Mouse (Mus musculus) embryo, embryonic 9.5 days (tissue): Measurements from ENCODE around the gene Glyctk.
"Not testable (repeated sequence)": the region's sequence is repeated elsewhere in the genome, so short reads cannot be mapped to it uniquely, and the experiment has no call there.

Experiments
- DNase-seq: peaks from one replicate; pipeline ENCODE4 v3.0.0-alpha.2; 2017; ENCODE audit errors: extremely low spot score

Gene Glyctk

DNA sequence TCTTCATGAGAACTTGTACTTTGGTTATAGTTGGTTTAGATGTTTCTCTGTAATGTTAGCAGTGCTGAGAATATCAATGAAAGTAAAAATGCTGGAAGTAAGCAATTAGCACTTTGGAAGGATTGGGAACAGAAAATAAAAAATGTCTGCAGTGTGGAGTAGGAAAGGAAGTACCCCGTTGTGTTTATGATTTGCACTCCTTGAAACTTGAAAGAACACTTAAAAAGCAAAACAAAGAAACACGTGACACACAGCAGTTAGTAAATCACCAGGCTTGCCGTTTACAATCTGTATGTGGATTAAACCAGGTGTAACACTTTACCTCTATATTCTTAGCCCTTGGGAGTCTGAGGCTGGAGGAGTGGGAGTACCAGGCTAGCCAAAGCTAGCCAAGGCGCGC, 18.8 kb upstream of the Glyctk start:
- DNase-seq, result no peak

DNA sequence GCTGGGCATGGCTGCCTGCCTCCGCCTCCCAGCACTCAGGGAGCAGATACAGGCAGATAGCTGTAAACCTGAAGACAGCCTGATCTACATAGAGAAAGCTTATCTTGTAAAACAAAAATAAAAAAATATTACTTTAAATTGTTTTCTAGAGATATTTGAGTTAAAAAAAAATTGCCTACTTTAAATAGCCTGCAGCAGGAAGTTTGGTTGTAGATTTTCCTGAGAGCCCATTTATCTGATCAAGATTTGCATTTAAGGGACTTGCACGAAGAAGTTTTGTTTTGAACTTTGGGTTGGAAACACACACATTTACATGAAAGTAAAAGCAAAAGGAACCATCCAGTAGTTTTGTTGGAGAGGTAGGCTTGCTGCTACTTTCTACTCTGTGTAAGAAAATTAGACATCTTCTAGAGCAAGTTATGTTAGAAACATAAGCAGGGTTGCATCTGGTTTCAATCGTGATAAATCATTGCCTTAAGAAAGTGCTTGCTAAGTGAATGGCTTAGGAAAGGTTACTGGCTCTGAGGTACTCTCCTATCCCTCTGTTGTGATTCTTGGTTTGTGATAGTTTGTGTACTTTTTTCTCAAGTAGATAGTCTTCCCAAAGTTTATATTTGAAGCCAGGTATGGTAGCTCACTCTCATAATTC, 17.7 kb upstream of the Glyctk start:
- no peak for DNase-seq

GRCm38 (mm10) chr9:106173363-106173762, 15.4 kb upstream of the Glyctk start:
- DNase-seq, result no peak

DNA sequence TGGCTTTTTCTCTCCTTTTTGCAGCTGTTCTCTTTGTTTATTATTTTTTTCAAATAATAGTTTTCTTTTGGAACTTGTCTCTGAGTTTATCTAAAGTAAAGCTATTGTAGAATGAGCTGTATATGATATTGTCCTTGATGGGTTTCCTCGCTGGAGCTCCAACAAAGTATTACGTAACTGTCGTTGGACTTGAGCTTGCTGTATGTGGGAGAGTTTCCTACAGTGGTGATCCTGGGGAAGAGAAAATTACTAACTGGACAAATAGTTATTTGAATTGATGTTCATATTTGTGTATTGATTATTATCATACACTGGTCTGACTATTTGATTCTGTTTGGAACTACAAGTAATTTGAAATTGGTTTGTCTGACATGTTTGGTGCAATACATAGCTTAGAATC, 14.6 kb upstream of the Glyctk start:
- no peak for DNase-seq

DNA sequence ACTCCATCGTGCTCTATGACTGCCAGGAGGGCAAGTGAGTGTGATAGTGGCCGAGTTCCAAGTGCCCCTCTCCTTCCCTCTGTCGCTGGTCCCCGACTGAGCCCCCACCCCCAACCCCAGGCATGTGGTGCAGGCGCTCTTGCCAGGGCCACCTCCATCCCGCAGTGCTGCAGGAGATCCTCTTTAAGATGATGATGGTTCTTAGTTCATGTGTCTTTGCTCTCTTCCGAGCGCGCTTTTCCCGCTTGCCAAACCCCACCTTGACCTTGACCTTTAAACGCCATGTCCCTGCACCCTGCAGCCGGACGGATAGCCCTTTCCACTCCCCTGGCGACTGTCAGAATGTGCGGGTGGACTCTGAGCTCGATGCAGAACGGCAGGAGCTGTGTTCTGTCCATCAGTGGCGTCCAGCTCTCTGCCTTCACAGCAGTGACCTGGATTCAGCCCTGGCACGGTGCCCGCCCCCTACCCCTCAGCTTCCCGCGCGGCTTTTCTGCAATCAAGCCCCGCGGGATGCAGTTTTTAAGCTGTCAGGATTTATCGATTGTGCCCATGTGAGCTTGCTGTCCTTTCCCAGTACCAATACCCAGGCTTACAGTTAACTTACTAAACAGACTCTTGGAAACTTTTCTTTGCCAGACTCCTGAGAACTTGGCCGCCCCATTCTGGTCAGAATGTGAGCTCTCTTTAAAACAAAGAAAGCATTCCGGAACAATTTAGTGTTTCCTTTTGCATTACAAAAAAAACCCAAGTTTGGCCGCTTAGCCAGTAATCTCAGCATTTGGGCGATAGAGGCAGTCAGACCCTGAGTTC, 13.6 kb upstream of the Glyctk start:
- DNase-seq, result peak; percentile 69

DNA sequence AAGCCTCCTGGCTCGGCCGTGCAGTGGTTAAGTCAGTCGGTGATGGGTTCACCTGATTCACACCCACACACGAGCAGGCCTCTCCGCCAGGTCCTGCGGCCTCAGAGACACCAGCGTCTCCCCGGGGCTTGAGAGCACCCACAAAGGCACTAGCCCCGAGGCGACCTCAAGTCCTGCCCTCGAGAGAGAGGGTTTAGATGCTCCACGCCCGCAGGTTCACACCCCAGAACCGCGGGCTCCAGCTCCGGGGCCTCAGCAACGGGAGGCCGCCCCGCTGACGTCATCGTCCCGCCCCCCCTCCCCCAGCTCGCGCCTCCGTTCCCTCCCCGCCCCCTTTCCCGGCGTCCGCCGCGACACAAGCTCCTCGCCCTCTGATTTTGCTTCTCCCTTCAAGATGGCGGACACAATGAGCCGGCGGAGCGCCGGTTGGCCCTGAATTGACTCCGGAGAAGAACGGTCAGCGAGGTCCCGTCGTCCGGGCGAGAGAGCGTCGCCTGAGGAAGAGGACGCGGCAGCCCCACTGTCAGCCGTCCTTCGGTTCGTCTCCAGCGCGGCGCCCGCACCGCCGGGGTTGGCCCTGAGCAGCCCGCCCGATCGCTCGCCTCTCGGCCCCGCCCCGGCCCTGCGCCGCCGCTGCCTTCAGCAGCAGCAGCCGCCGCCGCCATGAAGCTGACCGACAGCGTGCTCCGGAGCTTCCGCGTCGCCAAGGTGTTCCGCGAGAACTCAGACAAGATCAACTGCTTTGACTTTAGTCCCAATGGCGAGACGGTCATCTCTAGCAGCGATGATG, 12.8 kb upstream of the Glyctk start, which contains the start of gene Wdr82:
Wdr82 (plus strand) TSS at position 373 of the 790 bp plus-strand sequence.
- DNase-seq, result peak; percentile 97

- no peak for DNase-seq
These were observed 12.0 kb upstream of the Glyctk start for GRCm38 (mm10) chr9:106169917-106170316.

DNA sequence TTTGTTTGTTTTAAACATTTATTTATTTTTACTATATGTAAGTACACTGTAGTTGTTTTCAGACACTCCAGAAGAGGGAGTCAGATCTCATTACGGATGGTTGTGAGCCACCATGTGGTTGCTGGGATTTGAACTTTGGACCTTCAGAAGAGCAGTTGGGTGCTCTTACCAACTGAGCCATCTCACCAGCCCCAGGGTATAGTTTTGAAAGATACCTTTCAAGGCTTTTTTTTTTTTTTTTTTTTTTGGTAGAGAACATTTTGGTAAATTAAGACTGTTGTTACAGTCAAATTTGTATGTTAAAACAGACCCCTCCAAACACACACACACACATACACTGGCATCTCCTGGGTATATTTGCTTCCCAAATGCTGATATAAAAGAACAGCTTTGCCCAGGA, 11.1 kb upstream of the Glyctk start:
- DNase-seq, result not testable (repeated sequence)

GRCm38 (mm10) chr9:106167703-106168102, 9.8 kb upstream of the Glyctk start:
- no peak for DNase-seq

- no peak for DNase-seq
These were observed 9.3 kb upstream of the Glyctk start for GRCm38 (mm10) chr9:106167241-106167640.

- DNase-seq, result no peak
These were observed 8.8 kb upstream of the Glyctk start for GRCm38 (mm10) chr9:106166709-106167108.

DNA sequence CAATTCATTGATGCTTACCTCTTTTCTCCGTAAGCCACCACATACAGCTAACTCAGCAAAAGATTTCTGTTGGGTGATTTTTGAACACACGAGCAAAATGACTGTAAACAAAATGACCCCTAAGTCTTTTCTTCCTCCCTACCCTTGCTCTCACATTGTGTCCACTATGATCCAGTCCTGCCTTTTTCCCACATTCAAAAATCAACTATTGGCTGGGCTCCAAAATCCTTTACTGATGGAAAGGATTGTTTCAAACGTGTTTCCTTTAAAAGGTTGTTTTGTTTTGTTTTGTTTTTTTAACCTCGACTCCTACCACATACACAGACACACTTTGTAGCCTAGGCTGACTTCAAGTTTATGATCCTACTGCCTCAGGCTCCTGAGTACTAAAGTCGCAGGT, 2.5 kb upstream of the Glyctk start:
- no peak for DNase-seq

DNA sequence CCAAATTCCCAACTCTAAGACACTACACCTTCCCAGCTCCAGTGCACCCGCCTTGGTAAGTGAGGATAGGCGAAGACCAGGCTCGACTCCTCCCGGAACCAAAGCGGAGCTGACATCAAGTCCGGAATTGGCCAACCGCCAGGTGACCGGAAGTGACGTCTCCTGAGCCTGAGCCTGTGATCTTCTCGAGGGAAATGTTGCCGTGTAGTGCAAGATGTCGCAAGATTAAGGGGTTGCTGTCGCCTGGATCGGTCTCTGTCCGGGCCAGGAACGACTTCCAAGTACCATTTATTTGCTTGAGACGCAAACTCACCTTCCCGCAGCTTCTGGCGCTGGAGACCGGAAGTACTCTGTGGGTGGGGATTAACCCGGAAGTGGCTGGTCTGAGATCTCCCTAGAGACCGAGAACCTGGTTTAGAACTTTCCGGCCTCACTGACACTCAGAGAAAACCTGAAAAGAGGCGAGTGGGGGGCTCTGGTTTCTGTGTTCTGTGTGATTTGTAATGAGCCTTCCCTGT, 1.9 kb upstream of the Glyctk start:
- peak; percentile 91 for DNase-seq

DNA sequence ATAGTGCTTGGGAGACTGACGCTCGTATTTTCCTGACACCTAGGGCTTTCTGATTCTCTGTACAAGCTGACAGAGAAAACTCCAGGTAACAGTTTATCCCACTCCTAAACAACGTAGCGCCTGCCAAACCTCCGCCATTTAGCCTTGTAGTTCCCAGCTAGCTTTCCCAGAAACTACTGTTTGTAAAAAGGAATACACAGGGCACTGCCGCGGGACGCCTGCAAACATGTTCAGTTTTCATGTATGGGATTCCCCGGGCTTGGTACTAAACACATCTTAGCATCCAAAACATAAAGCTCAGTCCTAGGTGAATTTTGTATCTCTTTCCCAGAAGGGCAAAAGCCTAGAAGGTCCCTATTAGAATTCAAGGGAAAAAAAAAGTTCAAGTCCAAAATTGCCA, 1.3 kb upstream of the Glyctk start:
- no peak for DNase-seq

DNA sequence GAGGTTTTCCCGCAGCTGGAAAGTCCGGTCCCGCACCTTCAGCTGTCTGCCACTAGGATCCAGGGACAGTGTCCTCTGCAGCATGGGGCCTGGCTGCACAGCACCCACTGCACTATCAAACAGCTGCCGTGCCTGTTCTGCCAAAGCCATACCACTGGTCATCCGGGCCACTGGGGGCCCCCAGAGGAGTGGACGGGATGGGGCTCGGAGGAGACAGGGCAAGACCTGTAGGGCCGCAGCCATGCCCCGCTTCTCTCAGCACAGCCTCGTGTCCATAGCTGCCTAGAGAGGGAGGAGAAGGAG, 364 bp downstream of the Glyctk start:
- DNase-seq, result no peak

DNA sequence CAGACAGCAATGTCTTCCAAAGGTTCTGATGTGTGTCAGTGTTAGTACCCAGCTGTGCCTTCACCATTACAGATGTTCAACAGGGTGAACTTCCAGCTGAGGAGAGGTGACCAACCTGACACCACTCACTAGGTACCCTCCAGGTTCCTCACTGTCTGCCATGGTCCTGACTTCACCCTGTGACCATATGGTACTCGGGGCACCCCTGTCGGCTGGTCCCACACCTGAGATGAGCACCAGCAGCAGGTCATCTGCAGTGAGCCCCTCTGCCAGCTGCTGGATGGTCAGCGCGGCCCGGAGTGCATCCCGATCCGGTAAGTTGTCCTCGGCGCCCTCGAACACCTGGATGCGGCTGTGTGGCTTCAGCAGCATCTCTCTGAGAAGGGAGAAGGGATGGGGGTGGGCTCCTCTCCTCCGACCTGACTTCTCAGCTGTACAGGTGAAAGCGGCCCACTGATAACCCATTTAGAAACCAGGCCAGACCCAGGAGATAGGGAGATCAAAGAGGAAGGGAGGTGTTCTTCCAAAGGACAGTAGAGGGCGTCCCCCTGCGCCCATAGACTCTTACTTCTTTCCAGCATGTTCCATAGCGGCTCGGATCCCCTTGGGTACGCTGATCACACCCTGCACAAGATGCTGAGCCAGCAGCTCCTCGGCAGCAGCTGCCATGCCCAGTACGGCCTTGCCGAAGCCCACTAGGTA, 866 bp downstream of the Glyctk start:
- no peak for DNase-seq

DNA sequence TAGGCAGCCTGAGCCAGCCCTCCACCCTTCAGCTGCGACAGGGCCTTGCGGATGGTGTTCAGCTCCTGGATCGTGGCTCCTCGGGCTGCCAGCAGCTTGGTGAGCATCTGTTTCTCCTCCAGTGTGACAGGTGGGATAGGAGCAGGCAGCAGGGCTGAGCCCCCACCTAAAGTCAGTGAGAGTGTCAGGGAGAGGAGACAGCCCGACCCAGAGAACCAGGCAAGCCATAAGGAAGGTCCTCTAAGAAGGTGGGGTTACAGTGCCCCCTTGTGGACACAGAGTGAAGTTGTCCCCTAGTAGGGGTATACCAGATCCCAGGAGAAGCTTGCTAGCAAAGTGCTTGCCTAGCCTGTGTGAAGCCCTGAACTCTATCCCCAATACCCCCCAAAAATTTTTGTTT, 1.5 kb downstream of the Glyctk start:
- DNase-seq, result peak; percentile 72

DNA sequence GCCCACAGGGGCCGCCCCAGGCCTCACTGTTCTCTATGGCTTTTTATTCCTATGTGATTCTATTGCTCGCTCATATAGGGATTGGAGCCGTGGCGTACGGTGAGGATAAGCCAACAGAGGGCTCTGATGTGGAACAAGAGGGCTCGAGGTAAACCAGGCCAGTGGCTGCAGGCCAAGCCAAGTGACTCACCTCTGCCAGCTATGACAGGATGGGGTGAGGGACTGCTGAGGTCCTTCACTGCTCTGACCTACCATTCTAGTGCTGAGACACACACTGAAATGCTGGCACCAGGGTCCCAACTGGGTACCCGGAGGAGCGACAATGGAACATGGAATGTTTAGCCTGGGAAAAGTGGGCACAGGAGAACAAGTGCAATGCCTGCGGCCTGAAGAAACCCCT, 3.8 kb downstream of the Glyctk start:
- DNase-seq, result no peak

GRCm38 (mm10) chr9:106149399-106149754, 8.6 kb downstream of the Glyctk start:
- DNase-seq, result no peak

GRCm38 (mm10) chr9:106148541-106149398, 9.2 kb downstream of the Glyctk start:
- peak; percentile 53 for DNase-seq

- no peak for DNase-seq
These were observed 10.0 kb downstream of the Glyctk start for GRCm38 (mm10) chr9:106147851-106148431.
